Mouse (Mus musculus) right cerebral cortex, postnatal 4 days (tissue): ENCODE measurements at regions not wholly inside any gene's neighbourhood (a gene's known extent, or its start where the extent isn't known, plus 50 kb on each side); places are given as distances from the start of the nearest gene placed in this dataset.

ENCODE experiments used
- DNase-seq: peaks from one replicate; pipeline ENCODE4 v3.0.0-alpha.2; 2022

GRCm38 (mm10) chr5:119739386-119739785, 68.9 kb downstream of the Tbx3 start:
- DNase-seq, result no peak

GRCm38 (mm10) chr5:119741116-119741515, 70.6 kb downstream of the Tbx3 start:
- DNase-seq, result peak; percentile 70

- no peak for DNase-seq
Observed at GRCm38 (mm10) chr5:119743733-119744132, 73.3 kb downstream of the Tbx3 start.

GRCm38 (mm10) chr5:119747038-119747437, 76.6 kb downstream of the Tbx3 start:
- DNase-seq, result no peak

GRCm38 (mm10) chr5:119748667-119749066, 78.2 kb downstream of the Tbx3 start:
- DNase-seq, result no peak

- DNase-seq, result no peak
Observed at GRCm38 (mm10) chr5:119749153-119749552, 78.7 kb downstream of the Tbx3 start.

GRCm38 (mm10) chr5:119755782-119756181, 76.7 kb upstream of the Tbx5 start:
- DNase-seq, result no peak

- DNase-seq, result no peak
Observed at GRCm38 (mm10) chr5:119758880-119759279, 73.6 kb upstream of the Tbx5 start.

GRCm38 (mm10) chr5:119762102-119762501, 70.4 kb upstream of the Tbx5 start:
- no peak for DNase-seq

- no peak for DNase-seq
Observed at GRCm38 (mm10) chr5:119763337-119763736, 69.1 kb upstream of the Tbx5 start.

- no peak for DNase-seq
Observed at GRCm38 (mm10) chr5:119766372-119766771, 66.1 kb upstream of the Tbx5 start.

GRCm38 (mm10) chr5:119770951-119771350, 61.5 kb upstream of the Tbx5 start:
- no peak for DNase-seq

- DNase-seq, result no peak
Observed at GRCm38 (mm10) chr5:119776106-119776887, 56.2 kb upstream of the Tbx5 start.

GRCm38 (mm10) chr5:119777836-119778235, 54.6 kb upstream of the Tbx5 start:
- no peak for DNase-seq

- no peak for DNase-seq
Observed at GRCm38 (mm10) chr5:119781375-119781774, 51.1 kb upstream of the Tbx5 start.
